Mouse (Mus musculus): ENCODE data around the gene E130308A19Rik.

DNA sequence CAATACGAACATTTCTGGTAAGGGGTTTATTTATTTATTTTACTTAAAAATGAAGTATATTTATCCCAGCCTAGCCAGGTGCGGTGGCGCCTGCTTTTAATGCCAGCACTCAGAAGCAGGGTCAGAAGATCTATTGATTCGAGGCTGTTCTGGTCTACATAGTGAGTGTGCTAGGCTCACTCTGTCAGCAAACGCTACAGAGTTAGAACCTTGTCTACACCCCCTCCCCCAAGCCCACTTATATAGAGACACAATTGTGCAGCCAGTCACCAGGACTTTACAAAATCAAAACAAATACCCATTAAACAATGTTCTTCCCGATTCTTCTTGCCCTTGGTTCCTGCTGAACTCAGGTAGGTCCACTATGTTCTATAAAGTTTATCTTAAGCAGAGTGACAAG is 43.8 kb upstream of the E130308A19Rik start:
- TF ChIP-seq CTCF (IDR thresholded peaks at IDR 0.05; ENCODE audit: low read depth, low read length) = no peak
- no peak for TF ChIP-seq POLR2A (IDR thresholded peaks at IDR 0.05; ENCODE audit: borderline replicate concordance, low read depth, low read length)

All from bone marrow macrophage, adult 2 months (primary cell).